Mouse (Mus musculus): ENCODE measurements around the gene Ctdspl.

Gene Ctdspl

GRCm38 (mm10) chr9:118950061-118950460, 23.8 kb downstream of the Ctdspl start:
- no peak for DNase-seq

GRCm38 (mm10) chr9:118950751-118951150, 24.5 kb downstream of the Ctdspl start:
- DNase-seq, result no peak

- no peak for DNase-seq
Measured at GRCm38 (mm10) chr9:118951381-118951780, 25.1 kb downstream of the Ctdspl start.

- DNase-seq, result no peak
Measured at GRCm38 (mm10) chr9:118952180-118952579, 25.9 kb downstream of the Ctdspl start.

GRCm38 (mm10) chr9:118953465-118954194, 27.4 kb downstream of the Ctdspl start:
- DNase-seq, result no peak

GRCm38 (mm10) chr9:118958802-118959201, 32.5 kb downstream of the Ctdspl start:
- DNase-seq, result no peak

GRCm38 (mm10) chr9:118960415-118961091, 34.3 kb downstream of the Ctdspl start:
- DNase-seq, result no peak

- DNase-seq, result no peak
Measured at GRCm38 (mm10) chr9:118963149-118963548, 36.9 kb downstream of the Ctdspl start.

- no peak for DNase-seq
Measured at GRCm38 (mm10) chr9:118964263-118965034, 38.2 kb downstream of the Ctdspl start.

GRCm38 (mm10) chr9:118969810-118970209, 43.6 kb downstream of the Ctdspl start:
- DNase-seq, result no peak

GRCm38 (mm10) chr9:118973028-118973427, 46.8 kb downstream of the Ctdspl start:
- DNase-seq, result no peak

GRCm38 (mm10) chr9:118973566-118973965, 47.3 kb downstream of the Ctdspl start:
- no peak for DNase-seq

- DNase-seq, result peak; percentile 42
Measured at GRCm38 (mm10) chr9:118974148-118974547, 47.9 kb downstream of the Ctdspl start.

- DNase-seq, result no peak
Measured at GRCm38 (mm10) chr9:118975211-118975671, 49.0 kb downstream of the Ctdspl start.

- DNase-seq, result no peak
Measured at GRCm38 (mm10) chr9:118975758-118976157, 49.5 kb downstream of the Ctdspl start.

- no peak for DNase-seq
Measured at GRCm38 (mm10) chr9:118976561-118976960, 50.3 kb downstream of the Ctdspl start.

GRCm38 (mm10) chr9:118977425-118977824, 51.2 kb downstream of the Ctdspl start:
- peak; percentile 56 for DNase-seq

- peak; percentile 71 for DNase-seq
Measured at GRCm38 (mm10) chr9:118980411-118980823, 54.2 kb downstream of the Ctdspl start.

- DNase-seq, result no peak
Measured at GRCm38 (mm10) chr9:118984650-118985432, 58.6 kb downstream of the Ctdspl start.

- no peak for DNase-seq
Measured at GRCm38 (mm10) chr9:118986286-118986685, 60.0 kb downstream of the Ctdspl start.

GRCm38 (mm10) chr9:118988787-118989580, 62.7 kb downstream of the Ctdspl start:
- no peak for DNase-seq

GRCm38 (mm10) chr9:118990490-118990889, 64.2 kb downstream of the Ctdspl start:
- no peak for DNase-seq
